Mouse (Mus musculus) lung, postnatal 10 days (tissue): ENCODE results near the gene Fn3k.

Experiments
- DNase-seq: peaks from one replicate; pipeline ENCODE4 v3.0.0; 2021

Gene Fn3k

DNA sequence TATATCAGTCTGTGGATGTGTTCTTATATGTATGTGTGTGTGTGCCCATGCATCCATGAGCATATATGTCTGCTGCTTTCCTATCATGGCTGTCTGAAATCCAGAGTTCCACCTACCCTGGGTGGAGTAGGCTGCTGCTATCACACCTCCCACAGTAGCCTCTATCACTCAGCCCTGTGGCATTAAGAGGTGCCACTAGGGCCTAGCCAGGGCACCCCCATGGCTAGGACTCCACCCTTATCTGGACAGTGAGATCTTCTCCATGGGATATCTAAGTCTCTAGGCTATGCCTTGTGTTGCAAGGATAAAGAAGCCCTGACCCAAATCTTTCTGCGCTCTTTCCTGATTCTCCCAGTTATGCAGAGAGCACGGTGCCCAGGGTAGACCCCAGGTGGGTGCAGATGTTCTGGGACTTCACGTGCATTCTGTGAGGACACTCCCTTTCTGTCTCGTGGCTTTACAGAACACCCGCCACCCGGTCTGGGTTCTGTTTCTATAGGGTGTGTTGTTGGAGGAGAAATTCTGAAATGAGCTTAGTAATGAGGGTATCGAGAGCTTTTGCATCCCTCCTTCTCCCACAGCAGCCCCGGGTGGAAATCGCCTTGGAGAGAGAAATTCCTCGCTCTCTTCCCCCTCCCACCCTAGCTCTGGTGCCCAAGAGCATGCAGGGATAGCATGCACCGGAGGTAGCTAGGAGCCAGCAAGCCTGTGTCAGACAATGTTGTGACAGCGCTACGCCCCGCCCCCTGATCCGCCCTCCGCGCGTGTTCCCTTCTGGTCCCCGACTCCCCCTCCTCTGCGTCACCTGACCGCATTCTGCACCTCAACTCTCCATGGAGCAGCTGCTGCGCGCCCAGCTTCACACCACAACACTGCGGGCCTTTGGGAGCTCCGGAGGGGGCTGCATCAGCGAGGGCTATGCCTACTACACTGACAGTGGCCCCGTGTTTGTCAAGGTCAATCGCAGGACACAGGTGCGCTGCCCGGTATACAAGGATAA is at the start of gene Fn3k:
TSS of gene Fn3k (plus strand) at position 758 of the 1,000 bp plus-strand sequence.
- peak; percentile 92 for DNase-seq

DNA sequence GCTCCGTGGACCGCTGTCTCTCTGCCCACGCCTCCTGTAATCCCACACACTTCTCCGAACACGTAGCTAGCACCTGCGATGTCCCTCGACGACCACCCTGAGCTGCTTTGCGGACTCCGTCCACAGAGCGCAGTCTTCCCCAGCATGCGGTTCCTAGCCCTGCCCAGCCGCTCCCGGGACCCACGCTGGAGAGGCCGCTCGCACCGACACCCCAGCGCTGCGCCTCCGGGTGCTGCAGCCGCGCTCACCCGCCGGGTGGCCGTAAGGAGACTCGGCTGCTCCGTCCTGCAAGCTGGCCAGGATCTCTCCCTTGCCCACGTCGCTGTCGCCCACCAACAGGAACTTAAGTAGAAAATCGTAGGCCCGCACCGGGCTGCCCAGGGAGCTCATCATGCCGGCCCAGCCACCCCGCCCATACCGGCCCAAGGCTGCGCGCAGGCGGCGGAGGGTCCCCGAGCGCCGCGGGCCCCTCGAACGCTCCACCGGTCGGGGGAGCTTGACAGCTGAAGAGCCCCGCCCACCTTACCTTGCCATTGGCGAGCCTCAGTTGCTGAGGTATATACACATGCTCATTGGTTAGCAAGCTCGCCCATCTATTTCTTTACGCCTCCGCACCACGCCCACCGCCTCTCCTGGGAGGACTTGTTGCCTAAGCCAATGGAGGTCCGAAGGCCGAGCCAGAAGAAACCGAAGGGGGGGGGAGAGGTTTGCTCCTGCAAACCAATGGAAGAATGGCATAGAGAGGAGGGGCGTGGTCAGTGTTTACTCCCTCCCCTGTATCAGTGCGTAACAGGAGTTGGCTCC is 46.8 kb upstream of the Fn3k start, which contains the start of gene Rab40b:
TSS of gene Rab40b (minus strand) at position 502 of the 804 bp plus-strand sequence.
- peak; percentile 98 for DNase-seq

DNA sequence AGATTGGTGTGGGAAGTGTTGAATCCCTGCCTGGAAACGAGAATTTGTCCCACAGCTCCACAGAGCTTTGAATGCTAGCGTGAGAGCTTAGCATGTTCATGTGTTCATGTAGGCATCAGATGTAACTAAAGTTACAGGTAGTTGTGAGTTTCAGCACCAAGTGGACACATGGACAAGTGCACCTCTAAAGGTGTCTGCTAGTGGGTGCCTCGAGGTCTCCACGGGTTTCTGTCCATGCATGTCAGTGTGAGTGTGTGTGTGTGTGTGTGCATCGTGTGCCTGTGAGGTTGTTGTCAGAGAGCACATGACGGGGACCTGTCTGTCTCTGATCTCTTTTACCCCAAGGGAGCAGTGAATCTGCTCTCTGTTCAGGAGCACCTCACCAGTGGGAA is 46.2 kb upstream of the Fn3k start:
- no peak for DNase-seq

GRCm38 (mm10) chr11:121390793-121391192 is 43.9 kb upstream of the Fn3k start:
- no peak for DNase-seq

GRCm38 (mm10) chr11:121392405-121392804 is 42.3 kb upstream of the Fn3k start:
- DNase-seq, result no peak

DNA sequence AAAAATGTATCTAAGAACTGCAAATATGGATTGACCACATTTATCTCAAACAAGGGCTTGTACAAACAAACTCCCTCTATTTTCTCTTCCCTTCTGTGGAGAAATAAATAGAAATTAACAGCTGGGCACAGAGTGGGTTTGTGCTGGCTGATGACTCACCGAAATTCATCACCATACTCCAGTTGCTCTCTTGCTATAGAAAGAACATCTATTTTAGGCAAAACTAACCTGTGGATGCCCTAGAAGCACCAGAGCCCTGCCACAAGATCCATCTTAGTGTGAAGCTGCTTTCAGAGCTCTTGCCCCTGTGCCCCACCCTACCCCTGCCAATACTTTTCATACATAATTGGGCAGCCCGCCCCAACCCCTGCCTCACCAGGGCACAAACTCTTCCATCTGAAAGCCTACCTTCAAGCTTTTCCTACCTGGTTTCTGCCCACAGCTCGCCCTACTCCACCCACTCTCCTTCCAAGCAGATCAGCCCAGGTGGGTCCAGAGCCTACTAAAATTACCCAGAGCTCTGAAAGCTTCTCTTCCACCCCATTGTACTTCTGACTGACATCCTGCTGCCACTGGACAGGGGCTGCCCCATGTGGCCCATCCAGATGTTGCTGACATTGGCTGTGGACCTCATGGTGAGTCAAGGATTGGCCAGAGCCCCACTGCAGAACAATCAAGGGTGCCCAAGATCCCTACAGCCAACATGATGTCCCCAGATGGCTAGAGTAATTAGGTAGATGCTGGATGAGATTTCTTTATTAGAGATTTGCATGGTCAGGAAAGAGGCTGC is 27.2 kb upstream of the Fn3k start:
- no peak for DNase-seq

DNA sequence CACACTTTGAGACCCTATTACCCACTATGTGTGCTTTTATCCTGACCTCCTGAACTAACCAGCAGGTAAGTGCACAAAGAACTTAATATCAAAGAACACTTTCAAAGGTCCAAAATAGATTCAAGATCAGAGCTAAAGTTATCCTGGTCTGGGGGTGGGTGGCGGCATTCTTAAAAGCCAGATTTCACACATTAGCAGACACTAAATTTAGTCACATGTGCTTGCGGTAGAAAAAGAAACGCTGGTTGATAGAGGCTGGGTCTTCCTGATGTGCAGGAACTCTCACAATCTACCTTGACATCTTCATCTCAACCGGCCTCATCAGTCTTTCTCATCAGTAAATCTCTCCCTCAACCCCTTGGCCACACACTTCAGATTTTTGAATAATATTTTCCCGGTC is 20.0 kb upstream of the Fn3k start:
- no peak for DNase-seq

DNA sequence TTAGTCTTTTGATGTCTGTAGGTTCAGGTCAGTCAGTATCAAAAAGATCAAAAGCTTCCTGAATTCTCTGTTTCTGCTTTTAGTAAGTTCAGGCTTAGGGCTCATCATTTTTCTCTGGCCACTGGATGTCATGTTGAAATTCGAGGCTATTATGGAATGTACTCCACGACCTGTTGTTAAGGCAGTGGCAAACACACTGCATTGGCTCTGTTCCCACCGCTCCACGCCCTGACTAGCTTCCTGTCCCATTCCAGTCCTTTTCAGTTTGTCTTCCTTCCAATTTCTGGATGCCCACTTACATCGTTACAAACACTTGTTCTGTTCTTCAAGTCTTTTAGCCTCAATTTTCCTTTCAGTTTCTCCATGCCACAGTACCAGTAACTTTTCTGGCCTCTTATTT is 19.4 kb upstream of the Fn3k start:
- DNase-seq, result peak; percentile 60

DNA sequence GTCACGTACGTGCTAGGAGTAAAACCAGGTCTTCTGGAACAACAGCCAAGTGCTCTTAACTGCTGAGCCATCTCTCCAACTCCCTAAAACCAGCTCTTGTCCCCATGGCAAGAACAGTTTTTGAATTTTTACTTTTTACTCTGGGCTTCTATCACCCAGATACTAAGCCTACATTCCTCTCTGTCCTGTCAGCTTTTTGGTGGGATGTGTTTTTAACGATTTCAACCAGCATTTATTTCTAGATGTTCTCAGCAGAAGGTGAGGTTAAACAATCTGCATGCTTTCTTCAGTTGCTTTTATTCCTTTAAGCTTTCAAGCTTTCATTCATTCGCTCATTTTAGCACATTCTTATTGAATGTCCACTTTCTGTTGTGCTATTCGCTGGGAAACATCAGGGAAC is 16.7 kb upstream of the Fn3k start:
- DNase-seq, result no peak

GRCm38 (mm10) chr11:121418932-121419331 is 15.8 kb upstream of the Fn3k start:
- no peak for DNase-seq

DNA sequence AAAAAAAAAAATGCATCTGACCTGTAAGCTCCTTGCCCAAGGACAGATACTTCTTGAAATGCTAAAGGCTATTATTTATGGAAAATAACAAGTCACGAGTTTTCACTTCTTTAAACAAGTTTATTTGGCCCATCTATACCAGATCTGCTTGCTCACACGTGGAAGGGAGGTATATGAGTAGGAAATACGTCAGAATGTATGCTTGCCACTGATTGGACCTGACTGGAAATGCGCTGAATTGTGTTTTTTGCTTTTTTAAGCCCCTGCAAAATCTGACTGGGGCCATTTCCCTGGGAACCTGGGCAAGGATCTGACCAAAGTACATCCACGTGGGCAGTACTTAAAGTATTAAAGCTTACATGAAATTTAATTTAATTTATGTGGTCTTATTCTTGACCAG is 14.3 kb upstream of the Fn3k start:
- no peak for DNase-seq

DNA sequence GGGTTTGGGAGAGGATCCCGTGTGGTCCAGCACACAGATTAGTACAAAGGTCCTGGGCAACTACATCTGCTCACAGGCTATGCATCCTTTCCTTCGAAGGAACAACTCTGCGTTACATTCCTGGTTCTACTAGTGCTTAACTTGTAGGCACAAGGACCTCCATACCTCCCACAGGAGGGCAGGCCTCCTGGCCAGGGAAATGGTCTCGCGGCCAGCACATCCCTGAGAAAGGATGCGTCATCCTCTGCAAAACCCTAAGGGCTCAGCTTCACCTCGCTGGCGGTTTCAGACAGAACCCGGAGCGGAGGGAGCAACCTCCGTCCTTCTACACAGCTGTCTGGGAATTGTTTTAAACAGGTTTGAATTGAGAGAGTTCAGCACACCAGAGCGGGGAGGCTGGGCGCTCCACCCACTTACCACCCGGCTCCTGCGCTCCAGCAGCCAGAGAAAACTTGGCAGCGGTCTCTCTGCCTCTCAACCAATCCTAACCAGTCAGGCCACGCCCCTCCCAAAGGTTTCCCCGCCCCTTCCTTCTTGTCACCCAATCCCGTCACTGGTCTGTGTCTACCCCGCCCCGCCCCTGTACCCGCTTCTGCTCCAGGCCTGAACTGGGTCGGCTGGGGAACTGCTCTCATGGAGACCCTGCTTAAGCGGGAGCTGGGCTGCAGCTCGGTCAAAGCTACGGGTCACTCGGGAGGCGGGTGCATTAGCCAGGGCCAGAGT is 13.7 kb upstream of the Fn3k start, which contains the start of gene Fn3krp:
TSS of gene Fn3krp (plus strand) at position 572 of the 723 bp plus-strand sequence.
- DNase-seq, result peak; percentile 100

DNA sequence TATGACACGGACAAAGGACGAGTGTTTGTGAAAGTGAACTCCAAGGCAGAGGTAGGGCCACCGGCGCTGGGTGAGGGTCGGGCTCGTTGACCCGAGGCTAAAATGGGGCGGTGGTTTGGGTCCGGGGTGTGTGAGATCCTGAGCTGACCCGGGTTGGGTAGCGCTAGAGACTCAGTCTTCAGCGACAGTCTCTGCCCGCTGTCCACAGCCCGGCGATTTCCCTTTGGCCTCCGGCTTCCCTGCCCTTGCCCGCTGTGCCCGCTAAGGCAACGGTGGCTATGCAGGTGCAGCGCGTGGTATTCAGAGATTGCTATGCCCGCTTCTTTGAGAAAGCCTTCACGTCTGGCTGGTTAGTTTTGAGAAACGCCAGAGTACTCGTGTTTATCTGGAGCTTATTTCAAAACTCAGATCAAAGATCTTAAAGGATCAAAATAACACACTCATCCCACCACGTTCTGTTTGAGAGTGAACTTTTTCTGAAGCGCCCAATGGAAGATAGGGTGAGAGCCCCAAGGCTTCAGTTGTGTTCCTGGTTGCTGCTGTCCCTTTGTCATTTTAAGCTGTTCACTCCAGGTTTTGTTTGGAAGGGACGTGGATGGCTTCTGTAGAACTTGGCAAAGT is 13.1 kb upstream of the Fn3k start:
- no peak for DNase-seq

GRCm38 (mm10) chr11:121433397-121433796 is 1.3 kb upstream of the Fn3k start:
- no peak for DNase-seq

DNA sequence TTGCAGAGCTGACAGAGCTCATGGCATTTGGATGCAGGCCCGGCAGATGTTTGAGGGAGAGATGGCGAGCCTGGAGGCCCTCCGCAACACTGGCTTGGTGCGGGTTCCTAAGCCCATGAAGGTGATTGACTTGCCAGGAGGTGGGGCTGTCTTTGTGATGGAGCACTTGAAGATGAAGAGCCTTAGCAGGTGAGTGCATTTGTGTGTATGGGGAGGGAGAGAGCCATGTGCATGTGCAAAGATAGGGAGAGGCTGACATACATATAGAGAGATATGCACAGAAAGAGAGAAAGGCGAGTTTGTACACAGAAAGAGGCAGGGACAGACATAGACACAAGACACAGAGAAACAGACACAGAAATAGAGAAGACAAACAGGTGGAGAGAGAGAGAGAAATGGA is 2.5 kb downstream of the Fn3k start:
- DNase-seq, result no peak

DNA sequence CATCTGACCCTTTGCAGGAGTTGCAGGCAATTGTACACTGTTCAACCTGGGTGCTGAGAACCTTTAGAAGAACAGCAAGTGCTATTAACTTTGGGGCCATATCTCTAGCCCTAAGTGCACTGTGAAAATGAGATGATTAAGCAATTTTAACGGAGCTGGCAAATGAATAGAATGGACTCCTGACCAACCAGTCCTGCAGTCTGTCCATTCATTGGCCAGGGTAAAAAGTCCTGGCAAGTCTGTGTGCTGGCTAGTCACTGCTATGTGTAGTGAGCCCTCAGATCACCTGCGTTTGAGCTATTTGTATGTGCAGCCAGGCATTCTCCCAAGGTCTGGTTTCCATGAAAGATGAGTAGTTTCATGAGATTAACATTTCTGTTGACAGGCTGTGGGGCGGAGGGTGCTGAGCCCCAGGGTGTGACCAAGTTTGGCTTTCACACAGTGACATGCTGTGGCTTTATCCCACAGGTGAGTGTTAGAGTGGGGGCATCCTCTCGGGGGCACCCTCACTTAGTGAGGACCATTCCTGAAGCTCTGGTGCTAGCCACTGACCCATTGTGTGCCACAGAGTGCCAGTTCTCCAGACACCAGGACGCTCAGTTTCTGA is 5.1 kb downstream of the Fn3k start:
- DNase-seq, result no peak

DNA sequence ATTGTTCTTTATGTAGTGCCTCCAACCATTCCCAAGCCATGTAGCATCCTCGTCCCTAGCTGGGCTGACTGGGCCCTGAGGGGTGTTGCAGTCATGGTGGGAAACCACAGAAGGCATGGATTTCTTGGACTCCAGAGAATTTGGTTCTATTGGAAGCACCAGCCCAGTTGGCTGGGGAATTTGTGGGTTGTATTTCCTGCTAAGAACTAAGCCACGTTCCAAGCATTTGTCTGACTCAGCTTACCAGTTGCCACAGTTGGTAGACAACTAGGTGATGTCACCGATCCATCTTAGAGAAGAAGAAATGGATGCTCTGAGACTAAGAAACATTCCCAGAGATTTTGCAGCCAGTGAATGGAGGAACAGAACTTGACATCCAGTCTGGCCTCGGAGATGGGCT is 6.9 kb downstream of the Fn3k start:
- DNase-seq, result no peak

- DNase-seq, result no peak
Measured at GRCm38 (mm10) chr11:121442076-121442475, 7.4 kb downstream of the Fn3k start.

DNA sequence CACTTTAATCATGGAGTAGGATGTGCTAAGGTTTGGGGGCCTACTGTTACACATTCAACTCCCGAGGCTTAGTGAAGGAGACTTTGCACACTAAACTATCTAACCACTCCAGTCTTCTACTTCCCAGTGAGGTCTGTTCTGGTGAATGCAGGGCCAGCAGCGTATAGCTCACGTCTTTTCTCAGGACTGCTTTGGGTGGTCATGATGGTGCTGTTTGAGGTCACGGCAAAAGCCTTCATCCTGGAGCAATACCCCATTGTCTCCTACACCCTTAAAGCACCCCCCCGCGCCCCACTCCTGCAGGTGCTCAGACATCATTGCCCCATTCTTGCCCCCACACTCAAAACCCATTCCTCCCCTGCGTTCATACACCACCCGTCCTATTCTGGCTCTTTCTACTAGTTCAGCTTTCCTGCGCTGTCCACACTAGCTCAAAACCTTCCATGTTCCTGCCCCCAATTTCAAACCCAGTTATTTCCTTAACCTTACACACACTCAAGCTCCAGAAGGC is 16.6 kb downstream of the Fn3k start:
- DNase-seq, result no peak

DNA sequence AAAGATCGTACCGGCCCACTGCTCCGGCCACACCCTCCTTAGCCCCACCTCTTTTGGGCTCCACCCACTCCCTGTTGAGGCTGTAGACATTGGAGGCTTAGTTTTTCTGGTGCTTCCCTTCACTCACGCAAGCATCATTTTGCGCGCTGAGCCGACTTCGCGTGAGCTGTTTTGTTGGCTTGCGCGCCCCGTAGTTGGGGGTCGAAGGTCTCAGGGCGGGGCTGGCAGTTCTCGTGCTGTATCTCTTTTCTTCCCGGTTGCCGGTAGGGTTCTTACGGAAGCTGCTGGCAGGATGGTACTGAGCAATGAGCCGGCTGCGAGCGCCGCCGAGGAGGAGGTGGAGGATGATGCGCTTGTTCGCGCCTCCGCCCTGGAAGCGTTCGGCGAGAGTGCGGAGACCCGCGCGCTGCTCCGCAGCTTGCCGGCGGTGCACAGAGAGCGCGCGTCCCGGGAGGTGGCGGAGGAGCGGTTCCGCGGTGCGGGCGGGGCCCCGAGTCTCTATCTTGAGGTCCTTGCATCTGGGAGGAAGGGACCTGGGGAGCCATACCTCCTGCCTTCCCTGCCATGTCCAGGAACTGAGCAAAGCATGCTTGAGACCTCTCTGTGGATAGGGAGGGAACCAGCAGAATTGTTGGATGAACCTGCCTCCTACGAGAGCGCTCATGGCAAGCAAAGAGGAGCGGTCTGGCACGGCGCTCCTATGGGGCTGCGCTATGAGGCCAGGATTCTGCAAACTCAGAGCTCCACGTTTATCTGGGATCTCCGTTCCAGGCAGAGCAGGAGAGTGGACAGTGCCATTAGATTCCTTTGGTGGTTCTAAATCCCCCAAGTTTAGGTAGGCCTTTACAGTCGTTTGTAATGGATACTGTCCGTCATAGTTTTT is 17.3 kb downstream of the Fn3k start, which contains the start of gene Tbcd:
TSS of gene Tbcd (plus strand) at position 197 of the 883 bp plus-strand sequence.
- peak; percentile 96 for DNase-seq
